13 mouse cellular contexts compared by ENCODE assay signal in genomic region chr7:35819486-35819885, GRCm38 (mm10). TPM values are rescaled to one million over a fixed set of nuclear protein-coding genes. Genes with fewer than 3 reads are reported as not detected.
DNase-seq lines count a peak whose midpoint lies in the region; ATAC-seq lines count a peak whose summit lies in the region.
"Had no signal": no experiment of that assay in that cellular context is flagged by ENCODE, and none has a peak within 500 bp of the region (broad histone marks: within the 10 kb centered on the region; RNA-seq: fewer than 3 reads in every experiment).

No protein-coding gene starts in this region.

- DNase-seq in kidney, adult 18-20 months, result peak; percentile 42
- peak; percentile 71 for DNase-seq in adrenal gland, postnatal 14 days
- DNase-seq in kidney, postnatal 10 days, result peak; percentile 80
- DNase-seq in lung, postnatal 4 days, result peak; percentile 40 to 54
- DNase-seq in frontal cortex, adult 2 months (ENCODE audit: extremely low spot score in 1 of 2, low spot score in 1 of 2), result no peak
- DNase-seq: cerebellum, adult 11 months; thymus, postnatal 25 days had no signal

- no peak for ATAC-seq in kidney, embryonic 14.5 days (ENCODE audit: low FRiP score, low TSS enrichment)
- ATAC-seq in cerebellum, adult (ENCODE audit: insufficient number of reproducible peaks, low FRiP score, low TSS enrichment), result no peak
- ATAC-seq: CD4-positive, CD25-positive, alpha-beta regulatory T cell, adult 4 months; forebrain, embryonic 15.5 days; intestine, embryonic 15.5 days had no signal

- no peaks in the 10 kb centered on the region for H3K27me3 ChIP-seq in kidney, embryonic 14.5 days (ENCODE audit: control insufficient read depth, insufficient read depth, low read length)
- H3K27me3 ChIP-seq: forebrain, embryonic 15.5 days; intestine, embryonic 15.5 days had no signal

- no peak overlapping the region for H3K4me3 ChIP-seq in kidney, embryonic 14.5 days (ENCODE audit: low read length)
- H3K4me3 ChIP-seq: forebrain, embryonic 15.5 days; hindbrain, embryonic 10.5 days; intestine, embryonic 15.5 days had no signal

- no peak overlapping the region for H3K27ac ChIP-seq in kidney, embryonic 14.5 days (ENCODE audit: low read depth, low read length)
- H3K27ac ChIP-seq: forebrain, embryonic 15.5 days; hindbrain, embryonic 10.5 days; intestine, embryonic 15.5 days had no signal

- no peak overlapping the region for H3K9ac ChIP-seq in kidney, embryonic 14.5 days (ENCODE audit: low read depth, low read length)
- H3K9ac ChIP-seq: forebrain, embryonic 15.5 days; intestine, embryonic 15.5 days had no signal

- H3K4me1 ChIP-seq in kidney, embryonic 14.5 days (ENCODE audit: control insufficient read depth, insufficient read depth, low read length), result no peaks in the 10 kb centered on the region
- H3K4me1 ChIP-seq: forebrain, embryonic 15.5 days; hindbrain, embryonic 10.5 days; intestine, embryonic 15.5 days had no signal

- no peaks in the 10 kb centered on the region for H3K9me3 ChIP-seq in kidney, embryonic 14.5 days (ENCODE audit: control insufficient read depth, low read length)
- H3K9me3 ChIP-seq: forebrain, embryonic 15.5 days; intestine, embryonic 15.5 days had no signal

- WGBS in kidney, embryonic 14.5 days, result 49% methylated on average over 4 of the region's 4 CpGs

- H3K36me3 ChIP-seq in kidney, embryonic 14.5 days (ENCODE audit: control insufficient read depth, insufficient read depth, low read length), result no peaks in the 10 kb centered on the region
- H3K36me3 ChIP-seq: forebrain, embryonic 15.5 days; hindbrain, embryonic 10.5 days; intestine, embryonic 15.5 days had no signal

- no peak overlapping the region for H3K4me2 ChIP-seq in kidney, embryonic 14.5 days (replicated peaks; ENCODE audit: low read depth, low read length)
- H3K4me2 ChIP-seq: forebrain, embryonic 15.5 days; intestine, embryonic 15.5 days had no signal

RNA-seq across cellular contexts. Expression of gene Zfp507, which starts 16.7 kb away (rescaled TPM):
- 15.2 and 21.7 TPM in 2 replicates for polyA plus RNA-seq in kidney, embryonic 14.5 days (2014; fragmentation: Nextera tagmentation; extraction: Ambion mirVana)
- total RNA-seq in adrenal gland, postnatal 14 days (2021), result 27.4 and 29.3 TPM in 2 replicates
- polyA plus RNA-seq in frontal cortex, adult 2 months (2012; rRNA removed), result 12.7 and 13.9 TPM in 2 replicates

Comparison
In these comparisons a context has a peak if more than half of its experiments do, and no peak if none do; other contexts are left out.
1. DNase-seq: peak in kidney, adult 18-20 months (single experiment), adrenal gland, postnatal 14 days (single experiment), kidney, postnatal 10 days (single experiment) and lung, postnatal 4 days (2 of 2); none in frontal cortex, adult 2 months (0 of 2).